Comparison of ENCODE assay signal across 19 mouse cellular contexts in genomic region chr11:24246314-24246713, GRCm38 (mm10).
DNase-seq lines count a peak whose midpoint lies in the region.
"Had no signal": no experiment of that assay in that cellular context is flagged by ENCODE, and none has a peak within 500 bp of the region (broad histone marks: within the 10 kb centered on the region; RNA-seq: fewer than 3 reads in every experiment).

No protein-coding gene starts in this region.

- WGBS in heart, embryonic 10.5 days: 76% methylated on average over 3 of the region's 3 CpGs

- H3K4me1 ChIP-seq in heart, embryonic 10.5 days: peaks cover 15% of the 10 kb centered on the region
- H3K4me1 ChIP-seq: forebrain, embryonic 13.5 days had no signal

- H3K27ac ChIP-seq in heart, embryonic 10.5 days: no peak overlapping the region
- H3K27ac ChIP-seq: embryonic facial prominence, embryonic 10.5 days; embryonic facial prominence, embryonic 12.5 days; forebrain, embryonic 13.5 days; forebrain, embryonic 15.5 days had no signal

- H3K9me3 ChIP-seq in heart, embryonic 10.5 days: no peaks in the 10 kb centered on the region
- H3K9me3 ChIP-seq: embryonic facial prominence, embryonic 10.5 days; embryonic facial prominence, embryonic 12.5 days; forebrain, embryonic 15.5 days had no signal

- H3K4me3 ChIP-seq in heart, embryonic 10.5 days: no peak overlapping the region
- H3K4me3 ChIP-seq: embryonic facial prominence, embryonic 10.5 days; embryonic facial prominence, embryonic 12.5 days; forebrain, embryonic 13.5 days; forebrain, embryonic 15.5 days had no signal

- no peaks in the 10 kb centered on the region for H3K36me3 ChIP-seq in heart, embryonic 10.5 days
- H3K36me3 ChIP-seq: embryonic facial prominence, embryonic 10.5 days; embryonic facial prominence, embryonic 12.5 days; forebrain, embryonic 15.5 days; G1E had no signal

- peaks cover 6% of the 10 kb centered on the region; the same call in 1 of the 2 replicates for H3K27me3 ChIP-seq in heart, embryonic 10.5 days (ENCODE audit: insufficient read depth, poor library complexity, severe bottlenecking)
- H3K27me3 ChIP-seq: embryonic facial prominence, embryonic 12.5 days; forebrain, embryonic 13.5 days; forebrain, embryonic 15.5 days had no signal

- peak; percentile 25 for DNase-seq in retina, embryonic 14.5 days (ENCODE audit: low spot score)
- no peak for DNase-seq in retina, postnatal 1 day
- peak; percentile 33 for DNase-seq in A20 (ENCODE audit: low read depth, low spot score)
- peak; percentile 38 for DNase-seq in Muller cell, postnatal 12 days (ENCODE audit: inconsistent ontology term)
- DNase-seq in heart, embryonic 10.5 days (ENCODE audit: low spot score): no peak
- DNase-seq: adrenal gland, adult 2 months; adrenal gland, postnatal 10 days; adrenal gland, postnatal 25 days; cerebellum, adult 11-12 months; cerebellum, adult 2 months; cerebellum, adult 9-10 months; cerebellum, postnatal 10 days; cerebellum, postnatal 25 days; forebrain, postnatal 0 days had no signal

Comparison
In these comparisons a context has a peak if more than half of its experiments do, and no peak if none do; other contexts are left out.
1. DNase-seq: peak in retina, embryonic 14.5 days (single experiment), A20 (single experiment) and Muller cell, postnatal 12 days (single experiment); none in retina, postnatal 1 day (single experiment) and heart, embryonic 10.5 days (single experiment).